Mouse (Mus musculus): ENCODE data around the gene Gm49378.

Gm49378 gene

DNA sequence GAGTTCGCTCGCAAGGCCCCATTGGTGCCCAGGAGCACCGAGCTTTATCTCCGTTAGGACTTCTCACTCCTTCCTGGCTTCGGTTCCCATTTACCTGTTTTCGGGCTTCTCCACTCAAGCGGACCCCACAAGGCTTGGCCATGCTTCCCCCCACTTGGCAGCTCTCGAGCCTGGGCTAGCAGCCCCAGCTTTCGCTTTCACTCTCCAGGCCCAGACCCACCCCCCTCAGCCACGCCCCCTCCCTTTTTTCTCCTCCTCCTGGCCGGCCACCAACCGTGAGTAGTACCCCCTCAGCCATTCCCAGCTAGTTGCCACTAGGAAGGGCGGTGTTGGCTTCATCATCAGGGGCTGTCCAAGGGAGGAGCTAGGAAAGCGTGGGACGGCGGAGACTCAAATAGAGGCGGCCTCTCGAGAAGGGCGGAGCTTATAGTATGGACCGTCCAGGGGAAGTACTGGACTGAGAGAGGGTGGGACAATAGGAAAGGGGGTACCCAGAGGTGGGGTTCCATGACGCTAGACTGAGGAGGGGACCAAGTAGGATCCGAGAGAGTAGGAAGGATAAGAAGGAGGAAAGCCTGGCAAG, 46.9 kb downstream of the Gm49378 start, which contains the start of gene Psme2:
TSS of gene Psme2 (minus strand) at position 366 of the 583 bp plus-strand sequence.
- DNase-seq (ENCODE audit: inconsistent age in 2 of 2, low spot score in 1 of 2): peak; percentile 97 to 98

DNA sequence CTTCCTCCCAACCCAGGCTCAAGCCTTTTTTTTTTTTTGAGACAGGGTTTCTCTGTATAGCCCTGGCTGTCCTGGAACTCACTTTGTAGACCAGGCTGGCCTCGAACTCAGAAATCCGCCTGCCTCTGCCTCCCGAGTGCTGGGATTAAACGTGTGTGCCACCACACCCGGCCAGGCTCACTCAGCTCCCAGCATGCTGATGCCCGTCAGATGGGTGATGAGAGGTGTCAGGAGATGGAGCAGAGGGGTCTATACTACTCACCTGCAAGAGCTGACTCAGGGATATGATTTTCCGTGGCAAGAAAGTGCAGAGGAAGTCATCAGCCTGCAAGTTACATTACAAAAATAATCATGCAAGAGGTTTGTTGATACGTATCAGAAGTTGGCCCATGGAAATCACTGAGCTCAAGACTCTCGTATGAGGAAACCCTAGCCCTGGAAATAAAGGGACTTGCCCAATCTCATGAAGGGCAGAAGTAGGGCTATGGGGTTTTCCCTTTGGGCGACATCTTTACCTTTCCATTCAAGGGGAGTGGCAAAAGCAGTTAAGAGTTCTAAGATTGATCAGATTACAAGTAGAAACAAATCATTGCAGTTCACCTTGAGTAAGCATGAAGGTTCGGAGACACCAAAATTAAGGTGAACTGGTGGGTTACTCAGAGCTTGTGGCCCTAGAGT, 47.8 kb downstream of the Gm49378 start:
- DNase-seq (ENCODE audit: inconsistent age in 2 of 2, low spot score in 1 of 2): peak in 1 of 2 experiments; percentile 14

DNA sequence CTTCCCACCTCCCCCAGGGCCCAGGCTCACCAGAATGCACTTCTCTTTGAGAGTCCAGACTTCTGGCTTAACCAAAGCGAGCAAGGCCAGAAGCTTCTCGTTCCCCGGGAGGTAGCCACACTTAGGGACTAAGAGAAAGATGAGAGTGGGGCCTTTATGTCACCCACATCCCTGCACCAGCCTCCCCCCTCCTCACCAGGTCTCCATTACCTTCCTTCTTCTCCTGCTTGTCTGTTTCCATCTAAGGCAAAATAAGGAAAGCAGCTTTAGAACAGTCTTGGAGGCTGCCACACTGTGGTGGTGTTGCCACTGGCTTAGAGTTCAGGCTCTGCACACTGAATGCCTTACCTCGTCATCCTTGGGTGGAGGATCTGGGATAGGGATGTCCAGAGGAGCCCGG, 48.4 kb downstream of the Gm49378 start:
- DNase-seq (ENCODE audit: inconsistent age in 2 of 2, low spot score in 1 of 2): no peak

DNA sequence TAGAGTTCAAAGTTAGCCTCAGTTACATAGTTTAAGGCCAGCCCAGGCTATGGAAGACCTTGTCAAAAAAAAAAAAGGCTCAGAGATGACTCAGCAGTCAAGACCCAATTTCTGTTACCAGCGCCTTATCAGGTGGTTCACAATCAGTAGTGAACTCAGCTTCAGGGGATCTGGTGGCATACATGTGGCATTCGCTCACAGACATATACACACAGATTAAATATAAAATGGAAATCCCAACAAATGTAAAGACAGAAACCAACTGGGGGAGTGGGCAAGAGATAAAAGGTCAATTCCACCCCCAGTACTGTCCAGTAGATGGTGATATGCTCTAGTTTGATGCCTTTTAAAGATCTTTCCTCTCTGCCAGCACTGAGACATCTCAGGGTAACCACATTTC, 51.5 kb downstream of the Gm49378 start:
- DNase-seq (ENCODE audit: inconsistent age in 2 of 2, low spot score in 1 of 2): peak in 1 of 2 experiments; percentile 54

DNA sequence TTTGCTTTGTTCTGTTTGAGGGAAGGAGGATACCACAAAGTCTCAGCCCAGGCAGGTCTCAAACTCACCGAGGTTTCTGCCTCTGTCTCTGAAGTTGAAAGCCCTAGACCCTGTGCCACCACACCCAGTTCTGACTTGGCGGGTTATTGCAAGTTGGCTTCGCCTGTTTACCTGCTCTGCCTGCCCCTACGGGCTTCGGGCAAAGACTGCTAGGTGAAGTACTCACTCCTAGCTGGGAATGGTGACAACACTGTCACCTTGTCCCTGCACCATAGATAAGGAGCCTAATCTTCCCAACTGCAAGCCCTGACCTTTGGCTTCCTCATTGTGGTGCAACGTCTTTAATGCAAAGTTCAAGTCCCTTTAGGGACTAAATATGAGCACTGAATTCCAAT, 52.1 kb downstream of the Gm49378 start:
- no peak for DNase-seq (ENCODE audit: inconsistent age in 2 of 2, low spot score in 1 of 2)

DNA sequence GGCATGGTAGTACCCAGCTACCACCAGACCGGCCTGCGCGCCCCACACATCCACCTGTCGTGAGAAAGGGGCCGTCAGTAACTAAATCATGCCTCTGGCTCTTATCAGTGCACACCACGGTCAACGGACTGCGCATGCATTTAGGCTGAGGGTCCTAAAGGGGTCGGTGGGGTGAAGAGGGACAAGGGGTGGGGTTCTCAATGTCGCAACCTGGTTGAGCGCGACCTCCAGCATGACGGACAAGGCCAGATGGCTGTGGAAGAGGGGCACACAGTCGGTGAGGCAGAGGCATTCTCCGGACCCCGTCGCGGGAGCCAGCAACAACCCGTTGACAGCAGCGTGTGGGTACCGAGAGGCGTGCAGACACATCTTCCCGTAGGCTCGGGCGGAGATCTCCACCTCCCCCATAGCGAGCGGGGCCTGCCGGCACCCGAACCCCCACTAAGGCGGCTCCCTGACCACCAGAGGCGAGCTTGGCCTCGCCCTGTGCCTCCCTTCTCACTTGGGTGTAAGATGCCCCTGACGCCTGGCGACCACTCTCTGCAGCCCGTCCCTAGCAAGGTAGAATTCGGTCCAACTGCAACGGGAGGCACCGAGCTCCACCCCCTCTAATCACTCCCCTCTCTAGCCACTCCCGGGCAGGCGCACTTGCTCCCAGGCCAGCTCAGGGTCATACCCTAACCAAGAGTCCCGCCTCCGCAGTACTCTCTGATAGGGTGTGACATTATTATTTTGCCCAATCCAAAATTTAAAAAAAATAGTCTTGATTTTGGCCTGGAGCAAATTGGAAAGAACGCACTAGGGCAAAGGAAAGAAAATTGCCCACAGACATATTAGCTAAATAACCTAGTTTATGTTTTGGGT, 52.8 kb downstream of the Gm49378 start, which contains the start of gene Emc9:
TSS of gene Emc9 (minus strand) at position 601 of the 864 bp plus-strand sequence.
- peak; percentile 91 to 96 for DNase-seq (ENCODE audit: inconsistent age in 2 of 2, low spot score in 1 of 2)

DNA sequence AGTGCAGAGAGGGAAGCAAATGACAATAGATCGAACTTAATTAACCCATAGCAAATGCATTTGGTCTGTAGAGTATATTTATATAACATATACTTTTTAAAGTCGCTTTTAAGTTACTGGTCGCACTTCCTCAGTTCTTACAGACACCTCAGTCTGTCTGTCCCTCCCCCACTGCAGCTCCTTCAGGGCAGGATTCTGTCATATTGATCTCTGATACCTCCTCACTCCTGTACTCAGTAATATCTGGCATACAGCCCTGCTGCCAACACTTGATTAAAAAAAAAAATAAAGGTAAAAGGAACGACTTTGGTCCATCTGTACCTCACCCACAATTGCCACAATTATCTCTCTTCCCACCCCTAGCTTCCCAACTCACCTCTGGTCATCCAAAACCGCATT, 53.4 kb downstream of the Gm49378 start:
- DNase-seq (ENCODE audit: inconsistent age in 2 of 2, low spot score in 1 of 2): no peak

DNA sequence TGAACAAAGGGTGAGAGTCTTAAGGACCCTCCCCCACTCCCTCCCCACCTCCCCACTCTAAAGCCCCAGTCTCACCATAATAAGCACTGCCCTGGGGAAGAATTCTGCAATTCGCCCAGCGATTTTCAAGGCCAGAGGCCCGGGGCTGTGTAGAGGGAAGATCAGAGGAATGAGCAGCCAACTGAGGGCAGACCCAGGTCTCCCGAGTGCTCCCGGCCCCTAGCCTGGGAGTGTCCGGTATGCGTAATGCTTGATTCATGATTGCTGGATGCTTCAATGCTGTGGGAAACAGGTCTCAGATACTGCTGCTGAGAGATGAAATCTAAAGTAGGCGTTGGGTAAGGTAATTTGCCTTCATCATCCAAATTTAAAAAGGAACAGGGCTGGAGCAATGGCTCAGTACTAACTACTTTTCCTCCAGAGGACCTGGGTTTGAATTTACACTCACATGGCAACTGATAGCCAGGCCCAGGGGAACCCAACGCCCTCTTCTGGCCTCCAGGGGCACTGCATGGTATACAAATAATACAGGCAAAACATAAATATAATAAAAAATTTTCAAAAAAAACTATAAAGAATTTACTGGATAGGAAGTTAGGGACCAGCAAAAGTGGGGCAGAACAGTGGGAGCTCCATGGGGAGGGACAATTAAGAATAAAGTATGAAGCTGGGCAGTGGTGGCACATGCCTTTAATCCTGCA, 55.6 kb downstream of the Gm49378 start:
- peak; percentile 37 to 71 for DNase-seq (ENCODE audit: inconsistent age in 2 of 2, low spot score in 1 of 2)

DNA sequence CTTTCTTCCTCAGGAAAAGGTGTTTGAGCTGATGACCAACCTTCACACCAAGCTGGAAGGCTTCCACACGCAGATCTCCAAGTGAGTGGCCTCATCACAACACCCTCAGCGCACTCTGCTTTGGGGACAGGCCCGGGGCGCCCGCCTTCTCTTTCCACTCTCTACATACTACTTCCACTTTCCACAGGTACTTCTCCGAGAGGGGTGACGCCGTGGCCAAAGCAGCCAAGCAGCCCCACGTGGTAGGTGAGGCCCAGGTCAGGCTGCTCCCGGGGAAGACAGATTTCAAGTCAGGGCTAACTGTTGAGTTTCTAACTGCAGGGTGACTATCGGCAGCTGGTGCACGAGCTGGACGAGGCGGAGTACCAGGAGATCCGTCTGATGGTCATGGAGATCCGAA, 57.0 kb downstream of the Gm49378 start:
- peak in 1 of 2 experiments; percentile 24 for DNase-seq (ENCODE audit: inconsistent age in 2 of 2, low spot score in 1 of 2)

DNA sequence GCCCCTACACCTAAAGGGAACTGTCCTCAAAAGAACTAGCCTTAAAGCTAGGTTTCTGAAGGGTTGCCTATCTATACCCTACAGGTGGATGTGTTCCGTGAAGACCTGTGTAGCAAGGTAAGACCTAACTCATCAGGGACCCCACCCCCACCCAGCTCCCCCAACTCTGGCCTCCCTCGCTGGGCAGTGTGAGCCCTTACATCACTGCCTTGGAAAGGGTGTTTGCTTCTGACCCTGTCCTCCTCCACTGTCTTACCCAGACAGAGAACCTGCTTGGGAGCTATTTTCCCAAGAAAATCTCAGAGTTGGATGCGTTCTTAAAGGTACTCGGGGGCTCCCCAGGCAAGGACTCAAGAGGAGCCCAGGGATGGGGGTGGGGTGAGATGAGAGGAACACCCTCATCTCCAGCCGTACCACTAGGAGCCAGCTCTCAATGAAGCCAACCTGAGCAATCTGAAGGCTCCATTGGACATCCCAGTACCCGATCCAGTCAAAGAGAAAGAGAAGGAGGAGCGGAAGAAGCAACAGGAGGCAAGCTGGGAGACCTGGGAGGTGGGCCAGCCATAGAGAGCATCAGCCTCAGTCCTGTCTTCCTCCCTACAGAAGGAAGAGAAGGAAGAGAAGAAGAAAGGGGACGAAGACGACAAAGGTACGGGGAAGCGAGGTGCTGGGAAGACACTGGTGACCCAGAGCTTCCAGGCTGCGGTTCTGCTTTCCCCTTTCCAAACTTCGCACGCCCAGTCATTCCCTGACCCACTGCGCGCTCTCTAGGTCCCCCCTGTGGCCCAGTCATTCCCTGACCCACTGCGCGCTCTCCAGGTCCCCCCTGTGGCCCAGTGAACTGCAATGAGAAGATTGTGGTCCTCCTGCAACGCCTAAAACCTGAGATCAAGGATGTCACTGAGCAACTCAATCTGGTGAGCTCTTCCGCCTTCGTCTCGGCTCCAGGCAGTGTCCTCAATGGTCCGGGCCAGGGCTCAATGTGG, 57.9 kb downstream of the Gm49378 start:
- peak in 1 of 2 experiments; percentile 31 for DNase-seq (ENCODE audit: inconsistent age in 2 of 2, low spot score in 1 of 2)

Measured in adrenal gland, adult (tissue).